Mouse (Mus musculus): Measurements from ENCODE around the gene Tmem203.

- TF ChIP-seq CHD2 (IDR thresholded peaks at IDR 0.05; ENCODE audit: low read depth, low read length) (no peak), ZNF384 (IDR thresholded peaks at IDR 0.05; ENCODE audit: low read depth, low read length) (no peak), HCFC1 (IDR thresholded peaks at IDR 0.05; ENCODE audit: borderline replicate concordance, insufficient read depth, low read length) (no peak), ZC3H11A (IDR thresholded peaks at IDR 0.05; ENCODE audit: borderline replicate concordance, low read depth, low read length) (no peak)
Measured at GRCm38 (mm10) chr2:25231038-25231437, 24.2 kb upstream of the Tmem203 start.

All from ES-E14 (cell line).